Mouse (Mus musculus) kidney, adult 18-20 months (tissue): ENCODE data around the gene Nyx.
"Not testable (repeated sequence)": the region's sequence is repeated elsewhere in the genome, so short reads cannot be mapped to it uniquely, and the experiment has no call there.

Source experiments
- DNase-seq: peaks from one replicate; pipeline ENCODE4 v3.0.0; 2021

Gene Nyx

DNA sequence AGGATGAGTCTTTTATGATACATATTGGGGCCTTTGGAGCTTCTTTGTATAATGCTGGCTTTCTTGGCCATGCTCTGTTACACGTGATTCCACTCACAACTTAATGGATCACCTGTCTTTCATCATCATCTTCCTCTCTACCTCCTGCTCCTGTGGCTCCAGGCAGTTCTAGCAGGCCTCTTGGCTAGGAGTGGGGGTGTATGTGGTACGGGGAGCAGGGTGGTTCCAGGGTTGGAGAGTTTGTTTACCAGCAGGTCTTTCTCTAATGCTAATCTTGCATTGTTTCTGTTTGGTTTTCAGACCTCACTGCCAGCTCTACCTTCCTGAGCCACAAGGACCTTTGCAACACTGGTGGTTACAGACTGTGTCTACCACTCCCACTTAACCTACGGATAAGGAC lies at the start of gene Nyx:
TSS of gene Nyx (plus strand) at position 301 of the 400 bp plus-strand sequence.
- DNase-seq = no peak

- no peak for DNase-seq
These were observed 43.9 kb upstream of the Nyx start for GRCm38 (mm10) chrX:13422047-13422446.

DNA sequence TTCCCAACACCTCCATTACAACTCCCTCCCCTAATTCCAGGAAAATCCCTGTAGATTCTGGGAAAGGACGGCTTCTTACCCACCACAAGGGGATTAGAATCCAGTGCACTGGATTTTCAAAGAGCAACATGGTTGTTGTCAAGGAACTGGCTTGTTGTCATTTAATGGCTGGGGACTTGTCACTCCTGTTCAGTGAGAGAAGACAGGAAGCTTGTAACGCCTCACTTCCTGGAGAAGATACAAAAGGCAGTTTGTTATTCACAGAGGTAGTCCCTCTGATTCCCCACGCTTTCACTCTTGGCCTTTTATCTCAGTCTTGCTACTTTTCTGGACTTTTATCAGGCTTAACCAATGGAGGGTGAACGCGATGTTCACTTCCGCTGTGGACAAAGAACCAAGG lies 34.5 kb upstream of the Nyx start:
- no peak for DNase-seq

DNA sequence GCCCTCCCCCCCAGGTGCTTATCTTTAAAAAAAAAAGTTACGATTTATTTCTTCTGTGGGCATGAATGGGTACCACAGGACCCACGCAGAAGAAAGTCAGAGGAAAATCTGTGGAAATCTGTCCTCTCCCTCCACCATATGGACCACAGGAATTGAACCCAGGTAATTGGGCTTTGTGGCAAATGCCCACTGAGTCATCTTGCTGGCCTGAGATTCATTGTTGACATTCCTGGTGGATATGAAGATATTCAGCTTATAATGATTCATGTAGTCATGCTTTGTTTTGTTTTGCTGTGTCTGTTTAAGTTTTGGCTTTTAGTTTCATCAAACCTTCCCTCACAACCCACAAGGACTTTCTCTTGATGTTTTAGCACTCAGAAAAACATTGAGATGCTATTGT lies 29.9 kb upstream of the Nyx start:
- not testable (repeated sequence) for DNase-seq

DNA sequence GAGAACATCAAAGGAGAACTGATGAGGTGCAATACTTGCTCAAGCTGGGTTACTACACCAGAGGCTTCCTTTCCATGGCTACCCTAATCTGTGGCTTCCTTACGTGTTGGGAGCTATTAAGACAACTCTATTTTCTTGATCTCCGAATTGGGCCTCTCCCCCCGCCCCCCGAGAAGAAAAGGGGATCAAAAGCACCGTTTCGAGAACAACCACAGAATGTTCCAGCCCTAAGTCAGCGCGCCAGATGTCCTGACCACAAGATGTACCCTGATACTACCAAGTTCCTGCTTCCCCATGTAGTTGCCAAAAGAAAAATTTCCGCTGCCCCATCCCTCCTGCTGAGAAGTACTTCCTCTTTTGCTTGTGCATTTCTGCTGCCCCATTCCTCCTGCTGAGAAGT lies 9.4 kb upstream of the Nyx start:
- DNase-seq = not testable (repeated sequence)

- no peak for DNase-seq
These were observed 7.1 kb upstream of the Nyx start for GRCm38 (mm10) chrX:13458766-13459165.

DNA sequence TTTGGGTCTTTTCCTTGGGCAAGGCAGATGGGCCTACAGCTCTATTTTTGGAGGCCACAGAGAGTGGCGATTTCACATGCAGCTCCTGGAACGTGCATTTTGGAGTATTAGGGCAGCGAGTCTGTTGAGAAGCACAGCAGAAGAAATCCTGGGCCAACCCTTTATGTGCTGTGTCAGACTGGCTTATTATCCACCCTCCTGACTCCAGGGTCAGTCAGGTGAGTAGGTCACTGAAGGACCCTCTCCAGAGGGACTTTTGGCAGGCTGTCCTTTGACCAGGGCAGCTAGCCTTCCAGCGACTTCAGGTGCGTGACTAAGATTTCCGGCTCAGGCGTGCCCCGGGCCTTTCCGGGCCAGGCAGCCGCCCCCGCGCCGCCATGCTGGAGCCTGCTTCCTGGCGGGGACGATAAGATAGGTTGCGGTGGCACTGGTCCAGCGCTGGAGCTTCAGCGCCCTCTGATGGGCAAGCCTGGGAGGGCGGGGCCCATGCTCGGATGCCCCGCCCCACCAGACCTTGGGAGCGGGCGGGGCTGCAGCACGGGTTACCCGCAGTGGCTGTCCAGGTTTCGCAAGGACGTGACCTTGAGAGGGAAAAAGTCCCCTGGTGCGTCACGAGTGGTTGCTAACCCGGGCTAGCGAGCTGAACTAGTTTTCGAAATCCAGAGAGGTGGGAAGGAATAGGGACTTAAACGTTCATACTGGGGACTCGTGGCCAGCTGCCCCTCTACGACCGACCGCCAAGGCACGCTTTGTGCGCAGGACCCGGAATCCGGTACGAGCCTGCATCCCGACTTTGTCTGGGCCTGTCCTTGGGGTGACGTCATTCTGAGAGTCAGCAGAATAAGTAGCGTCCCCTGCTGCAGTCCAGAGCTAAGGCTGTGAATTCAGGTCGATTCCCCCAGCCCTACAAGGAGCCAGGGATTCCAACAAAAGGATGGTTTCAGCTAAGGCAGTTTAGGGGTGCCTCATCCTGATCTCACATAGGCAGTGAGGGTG lies 4.3 kb upstream of the Nyx start:
- DNase-seq = peak; percentile 90

GRCm38 (mm10) chrX:13462982-13463517 lies 2.9 kb upstream of the Nyx start:
- no peak for DNase-seq

GRCm38 (mm10) chrX:13466681-13467080 lies 771 bp downstream of the Nyx start:
- DNase-seq = no peak

DNA sequence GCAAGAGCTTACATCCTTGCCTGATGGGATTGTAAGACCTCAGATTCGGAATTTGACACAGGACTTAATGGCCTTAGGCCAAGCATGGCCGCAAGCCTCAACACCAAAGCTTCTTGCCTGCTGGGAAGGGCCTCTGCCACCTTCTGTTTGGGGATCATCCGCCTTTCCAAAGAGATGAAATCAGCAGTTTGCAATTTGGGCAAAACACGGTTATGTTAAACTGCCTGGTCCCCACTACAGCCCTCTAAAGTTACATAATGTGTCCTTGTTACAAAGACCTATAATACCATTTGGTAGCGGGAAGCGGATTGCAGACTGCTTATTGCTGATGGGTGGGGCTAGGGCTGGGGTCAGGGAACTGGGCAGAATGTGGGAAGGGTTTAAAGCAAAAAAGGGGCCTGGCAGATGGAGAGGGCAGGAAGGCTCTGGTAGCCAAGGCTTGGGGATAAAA lies 1.2 kb downstream of the Nyx start:
- DNase-seq = no peak

DNA sequence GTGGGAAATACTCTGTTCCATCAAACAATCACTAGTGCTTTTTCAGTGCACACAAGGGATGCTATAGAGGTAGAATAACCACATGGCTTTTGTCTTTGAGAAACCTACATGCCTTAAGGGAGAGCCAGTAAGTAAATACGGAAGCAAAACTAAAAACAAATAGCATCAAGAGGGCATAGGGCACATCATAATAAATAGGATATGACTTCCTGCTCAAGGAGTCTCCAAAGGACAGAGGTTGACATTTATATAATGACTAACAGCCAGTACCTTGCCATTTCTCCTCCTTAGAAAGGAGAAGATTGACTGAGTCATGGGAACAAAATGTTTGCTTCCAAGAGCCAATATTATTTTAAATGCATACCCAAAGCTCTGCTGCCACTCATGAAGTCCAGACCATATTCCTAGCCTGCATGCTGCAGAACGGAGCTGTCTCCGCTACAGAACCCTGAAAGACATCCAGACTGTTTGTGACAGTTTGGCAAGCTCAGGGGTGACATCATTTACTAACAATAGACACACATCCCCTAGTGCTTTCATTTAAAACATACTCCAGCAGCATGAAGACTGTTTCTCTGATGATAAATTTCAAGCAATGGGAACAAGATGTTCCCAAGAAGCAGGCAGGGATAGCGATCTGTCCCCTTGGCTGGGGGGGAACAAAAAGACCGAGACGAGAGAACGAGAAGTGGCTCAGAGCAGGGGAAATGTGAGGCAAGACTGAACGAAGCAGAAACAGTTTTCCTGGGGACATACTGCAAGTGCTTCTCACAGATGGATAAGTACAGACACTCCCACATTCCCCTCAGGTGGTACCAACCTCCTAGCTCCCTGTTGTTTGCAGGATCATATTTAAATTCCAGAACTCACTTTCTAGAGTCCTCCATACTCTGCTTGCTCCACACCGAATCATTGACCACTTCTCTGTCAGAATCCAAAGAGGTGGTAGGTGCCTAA lies 3.5 kb downstream of the Nyx start:
- DNase-seq = peak; percentile 25

DNA sequence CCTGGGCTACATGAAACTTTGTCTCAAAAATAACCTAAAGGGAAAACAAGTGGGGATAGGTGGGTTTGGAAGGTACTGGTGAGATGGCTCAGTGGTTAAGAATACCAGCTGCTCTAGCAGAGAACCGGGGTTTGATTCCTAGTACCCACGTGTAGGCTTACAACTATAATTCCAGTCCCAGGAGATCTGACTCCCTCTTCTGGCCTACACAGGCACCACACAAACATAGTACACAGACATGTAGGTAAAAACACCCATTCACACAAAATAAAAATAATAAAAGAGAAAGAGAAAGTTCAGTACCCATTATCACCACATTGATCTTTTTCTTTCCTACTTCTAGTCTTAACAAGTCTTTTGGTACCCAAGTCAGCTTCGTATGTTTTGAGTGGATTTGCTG lies 6.0 kb downstream of the Nyx start:
- DNase-seq = no peak

- DNase-seq = no peak
These were observed 6.9 kb downstream of the Nyx start for GRCm38 (mm10) chrX:13472751-13473225.

GRCm38 (mm10) chrX:13475382-13475781 lies 9.5 kb downstream of the Nyx start:
- no peak for DNase-seq

- DNase-seq = no peak
These were observed 11.7 kb downstream of the Nyx start for GRCm38 (mm10) chrX:13477596-13477995.

DNA sequence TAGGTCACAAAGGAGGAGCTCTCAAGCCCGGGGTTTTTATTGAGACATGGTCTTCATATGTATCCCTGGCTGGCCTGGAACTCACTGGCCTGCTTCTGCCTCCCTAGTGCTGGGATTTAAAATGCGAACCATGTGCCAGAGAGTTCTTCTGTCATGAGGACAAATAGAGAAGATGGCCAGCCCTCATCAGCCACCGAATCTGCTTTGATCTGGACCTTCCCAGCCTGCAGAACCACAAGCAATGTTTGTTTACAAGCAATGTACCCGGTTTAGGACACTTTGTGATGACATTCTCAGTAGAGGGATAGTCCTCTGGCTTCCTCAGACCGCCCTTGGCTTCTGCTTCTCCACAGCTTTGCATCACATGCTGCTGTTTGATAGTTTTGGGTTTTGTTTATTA lies 12.4 kb downstream of the Nyx start:
- no peak for DNase-seq

- DNase-seq = no peak
These were observed 13.7 kb downstream of the Nyx start for GRCm38 (mm10) chrX:13479570-13479969.

GRCm38 (mm10) chrX:13482576-13482975 lies 16.7 kb downstream of the Nyx start:
- no peak for DNase-seq

- DNase-seq = no peak
These were observed 18.5 kb downstream of the Nyx start for GRCm38 (mm10) chrX:13484447-13484846.

GRCm38 (mm10) chrX:13489001-13489400 lies 23.1 kb downstream of the Nyx start:
- DNase-seq = no peak

- no peak for DNase-seq
These were observed 23.9 kb downstream of the Nyx start for GRCm38 (mm10) chrX:13489761-13490160.

DNA sequence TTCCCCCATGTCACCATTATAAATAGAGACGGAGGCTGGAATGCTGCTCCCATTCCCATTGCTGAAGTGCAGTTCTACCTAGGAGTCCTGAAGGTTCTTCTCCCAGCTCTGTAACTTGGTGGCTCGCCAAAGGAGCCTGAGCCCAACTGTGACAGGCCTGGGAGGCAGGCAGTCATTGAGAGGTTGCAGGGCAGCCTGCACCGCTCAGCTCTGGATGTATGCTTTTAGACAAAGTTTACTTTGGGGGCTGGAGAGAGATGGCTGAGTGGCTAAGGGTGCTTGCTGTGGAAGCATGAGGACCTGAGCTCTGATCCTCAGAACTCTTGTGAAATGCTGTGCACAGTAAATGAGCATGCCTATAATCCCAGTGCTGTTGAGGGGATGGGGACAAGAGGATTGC lies 25.0 kb downstream of the Nyx start:
- DNase-seq = no peak

- DNase-seq = no peak
These were observed 27.0 kb downstream of the Nyx start for GRCm38 (mm10) chrX:13492922-13493321.
